Mouse (Mus musculus) left cerebral cortex, postnatal 10 days (tissue): ENCODE measurements around the gene Phlpp2. TPM values are rescaled to one million over a fixed set of nuclear protein-coding genes. Genes with fewer than 3 reads are reported as not detected.
A peak's percentile ranks its signal among the peaks of the same experiment; 100 is the strongest.

ENCODE experiments used
- DNase-seq, 2 experiments: peaks; one replicate each; pipeline ENCODE4 v3.0.0; 2021 to 2022; ENCODE audit warnings: low spot score in 2 of 2, mixed read lengths in 1 of 2; ENCODE audit errors: extremely low spot score in 1 of 2
- intact Hi-C: fragments of 180-260 bp; cut with DNase I; formaldehyde crosslinking; loops from one replicate; pipeline ENCODE4 v1.15.1; 2025
- total RNA-seq, 2 experiments: library from RNA; stranded (reverse); gene quantifications; 2 replicates each; pipeline ENCODE4 v1.2.3; 2021

Phlpp2 gene
- total RNA-seq, 2 experiments from 2014 or later, result 29.5 to 29.8 TPM

- intact Hi-C loops, result no loop called here
Measured at GRCm38 (mm10) chr8:109890794-109891585, 22.6 kb downstream of the Phlpp2 start.

GRCm38 (mm10) chr8:109894636-109895035 is 26.3 kb downstream of the Phlpp2 start:
- intact Hi-C loops, result no loop called here
- DNase-seq, result no peak

More at GRCm38 (mm10) chr8:109890794-109891585, 22.6 kb downstream of the Phlpp2 start:
- no peak for DNase-seq

- DNase-seq, result no peak
- intact Hi-C loops, result no loop called here
Measured at GRCm38 (mm10) chr8:109895355-109895754, 27.0 kb downstream of the Phlpp2 start.

- intact Hi-C loops, result loop anchor here (5.0 kb wide), 1 partner anchor 35 kb away; the partner anchor contains the start of gene Phlpp2
- DNase-seq, result no peak
Measured at GRCm38 (mm10) chr8:109902379-109902778, 34.0 kb downstream of the Phlpp2 start.

GRCm38 (mm10) chr8:109903909-109904469 is 35.6 kb downstream of the Phlpp2 start:
- DNase-seq, result peak in 1 of 2 experiments; percentile 67
- intact Hi-C loops, result loop anchor here (5.0 kb wide), 1 partner anchor 37 kb away; the partner anchor contains the start of gene Phlpp2

- intact Hi-C loops, result loop anchor here (5.0 kb wide), 1 partner anchor 38 kb away; the partner anchor contains the start of gene Phlpp2
- DNase-seq, result no peak
Measured at GRCm38 (mm10) chr8:109904928-109905668, 36.8 kb downstream of the Phlpp2 start.

GRCm38 (mm10) chr8:109906907-109907306 is 38.6 kb downstream of the Phlpp2 start:
- intact Hi-C loops, result no loop called here
- no peak for DNase-seq

GRCm38 (mm10) chr8:109907376-109907775 is 39.0 kb downstream of the Phlpp2 start:
- no peak for DNase-seq
- intact Hi-C loops, result no loop called here

- DNase-seq, result peak in 1 of 2 experiments; percentile 41
- intact Hi-C loops, result loop anchor here (5.0 kb wide), 1 partner anchor 65 kb away; no protein-coding TSS in a partner anchor
Measured at GRCm38 (mm10) chr8:109917277-109917676, 48.9 kb downstream of the Phlpp2 start.

- DNase-seq, result peak in 1 of 2 experiments; percentile 56
- intact Hi-C loops, result no loop called here
Measured at GRCm38 (mm10) chr8:109920406-109921390, 52.4 kb downstream of the Phlpp2 start.

- DNase-seq, result peak in 1 of 2 experiments; percentile 53
- intact Hi-C loops, result no loop called here
Measured at GRCm38 (mm10) chr8:109941606-109942360, 73.4 kb downstream of the Phlpp2 start.

- intact Hi-C loops, result no loop called here
- DNase-seq, result no peak
Measured at GRCm38 (mm10) chr8:109945153-109945632, 76.9 kb downstream of the Phlpp2 start.

GRCm38 (mm10) chr8:109945694-109946093 is 77.4 kb downstream of the Phlpp2 start:
- no peak for DNase-seq
- intact Hi-C loops, result no loop called here

- no peak for DNase-seq
Measured at GRCm38 (mm10) chr8:109946272-109946671, 77.9 kb downstream of the Phlpp2 start.

GRCm38 (mm10) chr8:109947447-109948284 is 79.3 kb downstream of the Phlpp2 start:
- DNase-seq, result peak; percentile 57 to 59
- intact Hi-C loops, result no loop called here

More at GRCm38 (mm10) chr8:109946272-109946671, 77.9 kb downstream of the Phlpp2 start:
- intact Hi-C loops, result no loop called here

GRCm38 (mm10) chr8:109948285-109948564 is 79.9 kb downstream of the Phlpp2 start:
- no peak for DNase-seq

GRCm38 (mm10) chr8:109952171-109952570 is 83.8 kb downstream of the Phlpp2 start:
- no peak for DNase-seq
- intact Hi-C loops, result no loop called here

More at GRCm38 (mm10) chr8:109948285-109948564, 79.9 kb downstream of the Phlpp2 start:
- intact Hi-C loops, result no loop called here
